Mouse (Mus musculus): ENCODE data around the gene Hcn1.

GRCm38 (mm10) chr13:117659511-117659910 is 57.4 kb downstream of the Hcn1 start:
- TF ChIP-seq GATA1 (IDR thresholded peaks at IDR 0.05; ENCODE audit: borderline replicate concordance, low read length) (no peak), FLI1 (IDR thresholded peaks at IDR 0.05; ENCODE audit: low read length) (no peak)
